Mouse (Mus musculus) mesoderm, embryonic 11.5 days (tissue): ENCODE data around the gene Dot1l.

Experiments
- DNase-seq: peaks from one replicate; pipeline ENCODE4 v3.0.0-alpha.2; 2012; ENCODE audit warnings: low read depth, low spot score

Dot1l gene

GRCm38 (mm10) chr10:80793033-80793784 is 38.2 kb downstream of the Dot1l start:
- no peak for DNase-seq

GRCm38 (mm10) chr10:80793803-80794202 is 38.8 kb downstream of the Dot1l start:
- no peak for DNase-seq

GRCm38 (mm10) chr10:80794750-80795149 is 39.7 kb downstream of the Dot1l start:
- no peak for DNase-seq

GRCm38 (mm10) chr10:80796307-80796848 is 41.4 kb downstream of the Dot1l start:
- no peak for DNase-seq

- DNase-seq = no peak
Observed at GRCm38 (mm10) chr10:80797186-80798149, 42.5 kb downstream of the Dot1l start.

GRCm38 (mm10) chr10:80798150-80799006 is 43.4 kb downstream of the Dot1l start, which contains the start of the genes Sf3a2 and Plekhj1:
Gene Sf3a2, plus strand, starts transcription at chr10:80798198.
Gene Plekhj1, minus strand, starts transcription at chr10:80798626.
- DNase-seq = peak; percentile 97

GRCm38 (mm10) chr10:80799070-80799566 is 44.1 kb downstream of the Dot1l start:
- no peak for DNase-seq

- DNase-seq = no peak
Observed at GRCm38 (mm10) chr10:80802204-80802912, 47.4 kb downstream of the Dot1l start.

- DNase-seq = no peak
Observed at GRCm38 (mm10) chr10:80802996-80803395, 48.0 kb downstream of the Dot1l start.

GRCm38 (mm10) chr10:80804340-80804739 is 49.3 kb downstream of the Dot1l start:
- no peak for DNase-seq

GRCm38 (mm10) chr10:80804916-80805315 is 49.9 kb downstream of the Dot1l start, which contains the start of gene Amh:
Gene Amh, plus strand, starts transcription at chr10:80805243.
- no peak for DNase-seq

- no peak for DNase-seq
Observed at GRCm38 (mm10) chr10:80805322-80805721, 50.3 kb downstream of the Dot1l start.

GRCm38 (mm10) chr10:80805925-80806324 is 50.9 kb downstream of the Dot1l start:
- DNase-seq = peak; percentile 70

GRCm38 (mm10) chr10:80806341-80807056 is 51.5 kb downstream of the Dot1l start:
- DNase-seq = no peak

GRCm38 (mm10) chr10:80807057-80807627 is 52.1 kb downstream of the Dot1l start:
- DNase-seq = peak; percentile 86

- DNase-seq = no peak
Observed at GRCm38 (mm10) chr10:80808099-80808984, 53.3 kb downstream of the Dot1l start.

GRCm38 (mm10) chr10:80808985-80809632 is 54.1 kb downstream of the Dot1l start:
- DNase-seq = no peak

GRCm38 (mm10) chr10:80810084-80810483 is 55.1 kb downstream of the Dot1l start:
- no peak for DNase-seq
